Mouse (Mus musculus) adrenal gland, postnatal 10 days (tissue): ENCODE measurements around the gene Gm7361. TPM values are rescaled to one million over a fixed set of nuclear protein-coding genes. Genes with fewer than 3 reads are reported as not detected.
A peak's percentile ranks its signal among the peaks of the same experiment; 100 is the strongest.
"Not testable (repeated sequence)": the region's sequence is repeated elsewhere in the genome, so short reads cannot be mapped to it uniquely, and the experiment has no call there.

Experiments used
- DNase-seq: peaks from one replicate; pipeline ENCODE4 v3.0.0; 2021; ENCODE audit warnings: mixed read lengths
- long read RNA-seq, 2 experiments: library from polyadenylated mRNA; stranded (forward); transcript quantifications; one replicate each; pipeline ENCODE4 v2.0.0; 2021
- total RNA-seq, 2 experiments: library from RNA; stranded (reverse); gene quantifications; 2 replicates each; pipeline ENCODE4 v1.2.3; 2021

Gene Gm7361
- under 1 TPM in 1 of 2 experiments, not detected in 1; 0.27 TPM for total RNA-seq
- long read RNA-seq, experiment 1: 0 reads
- long read RNA-seq, experiment 2: 0 reads

GRCm38 (mm10) chr5:26257391-26257790, at the start of gene Gm7361:
TSS of gene Gm7361 (plus strand) at chr5:26257691.
- not testable (repeated sequence) for DNase-seq

GRCm38 (mm10) chr5:26211030-26211429, 46.5 kb upstream of the Gm7361 start:
- no peak for DNase-seq

DNA sequence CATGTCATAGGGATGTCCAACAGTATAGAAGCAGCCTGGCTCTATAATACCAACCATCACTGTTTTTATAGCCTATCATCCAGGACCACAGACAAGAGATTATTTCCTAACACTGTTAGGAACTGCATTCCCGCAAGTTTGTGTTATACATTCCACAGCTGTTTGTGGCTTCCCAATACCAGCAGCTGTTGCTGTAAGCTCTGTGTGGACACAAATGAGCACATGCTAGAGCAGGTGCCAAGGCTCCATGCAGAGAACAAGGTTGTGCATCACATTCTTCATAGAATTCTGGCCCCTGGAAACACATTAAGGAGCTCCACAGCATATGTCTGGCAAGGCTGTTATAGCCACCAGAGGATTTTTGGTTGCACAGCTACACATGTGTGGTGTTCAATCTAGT, 35.4 kb upstream of the Gm7361 start:
- no peak for DNase-seq

DNA sequence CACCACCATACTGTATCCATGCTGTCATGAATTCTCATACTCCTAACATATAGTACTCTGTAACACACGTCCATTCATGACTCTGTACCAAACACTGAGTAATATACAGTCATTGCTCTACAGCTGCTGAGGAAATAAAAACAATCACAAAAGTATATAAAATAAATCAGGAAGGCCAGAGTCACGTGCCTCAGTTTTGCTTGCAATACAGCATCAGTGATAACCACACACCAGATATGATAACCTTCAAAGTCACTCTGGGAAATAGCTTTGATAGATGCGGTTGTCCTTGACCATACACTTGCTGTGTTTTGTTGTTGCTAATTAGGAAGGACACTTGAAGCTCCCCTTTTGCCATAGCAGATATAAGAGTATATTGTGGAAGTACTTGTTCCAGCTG, 9.2 kb downstream of the Gm7361 start:
- DNase-seq: not testable (repeated sequence)

- no peak for DNase-seq
Measured at GRCm38 (mm10) chr5:26280361-26280760, 22.9 kb downstream of the Gm7361 start.

- no peak for DNase-seq
Measured at GRCm38 (mm10) chr5:26281717-26282116, 24.2 kb downstream of the Gm7361 start.

DNA sequence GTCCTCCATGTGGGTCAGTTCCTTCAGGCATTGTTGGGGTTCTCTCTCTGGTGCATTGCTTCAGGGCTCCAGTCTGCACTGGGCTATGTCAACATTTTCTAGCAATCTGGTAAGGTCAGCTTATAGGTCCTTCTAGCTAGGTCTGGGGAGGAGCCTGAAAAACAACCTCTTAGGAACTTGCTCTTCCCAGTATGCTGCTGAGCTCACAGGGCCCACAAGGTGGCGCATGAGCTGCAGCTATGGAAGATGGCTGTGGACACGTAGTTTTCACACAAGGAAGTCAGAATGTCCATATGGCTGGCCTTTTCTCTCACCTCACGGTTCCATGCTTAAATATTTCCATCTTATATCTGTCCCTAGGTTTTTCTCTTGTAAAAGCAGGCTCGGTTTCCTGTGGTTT, 24.8 kb downstream of the Gm7361 start:
- peak; percentile 77 for DNase-seq

DNA sequence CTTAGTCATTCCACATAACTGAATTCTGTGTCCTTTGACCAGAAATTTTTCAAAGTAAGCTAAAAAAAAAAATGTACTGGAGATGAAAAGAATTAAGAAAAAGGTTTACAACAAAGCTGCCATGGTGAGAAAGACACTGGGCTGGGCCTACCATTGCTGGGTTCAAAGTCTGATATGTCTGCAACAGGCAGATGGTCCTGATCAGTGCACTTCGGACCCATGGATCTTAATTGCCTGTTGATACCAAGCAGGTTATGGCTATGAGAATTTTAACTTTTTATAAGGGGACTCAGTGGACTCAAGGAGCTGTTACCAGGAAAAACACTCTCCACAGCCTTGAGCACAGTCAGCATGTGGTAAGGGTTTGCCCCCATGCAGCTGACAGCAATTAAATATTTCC, 25.9 kb downstream of the Gm7361 start:
- no peak for DNase-seq

DNA sequence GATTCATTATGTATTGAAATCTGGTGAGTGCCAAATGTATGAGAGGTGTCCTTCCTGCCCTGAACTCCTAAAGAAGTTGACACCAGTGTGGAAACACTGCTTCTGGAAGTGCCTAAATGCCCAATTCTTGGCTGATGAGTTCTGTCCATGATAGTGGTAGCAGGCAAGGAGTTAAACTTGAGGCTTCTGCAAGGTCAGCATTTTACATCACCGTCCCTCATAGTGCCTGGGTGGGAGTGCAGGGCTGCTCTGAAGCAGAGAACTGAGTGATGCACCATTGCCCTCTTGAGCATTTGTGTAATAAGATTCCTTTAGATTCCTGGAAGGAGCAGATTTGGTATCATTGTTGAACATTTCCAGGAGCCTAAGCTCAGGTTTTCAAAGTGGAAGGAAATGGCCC, 34.1 kb downstream of the Gm7361 start:
- DNase-seq: no peak

GRCm38 (mm10) chr5:26293258-26293657, 35.8 kb downstream of the Gm7361 start:
- no peak for DNase-seq

Other genes with a start within 250 kb of the Gm7361 start
- not detected for gene Gm5862, start 234.8 kb upstream of the Gm7361 start, total RNA-seq
- under 1 TPM in 1 of 2 experiments, not detected in 1; 0.18 TPM for gene Speer4a, start 218.1 kb upstream of the Gm7361 start, total RNA-seq
- not detected for gene Gm7347, start 199.1 kb upstream of the Gm7361 start, total RNA-seq
- not detected for gene Gm10471, start 168.4 kb upstream of the Gm7361 start, total RNA-seq
- gene 5031410I06Rik, start 152.3 kb upstream of the Gm7361 start, total RNA-seq: not detected
- not detected for gene Gm10220, start 136.3 kb upstream of the Gm7361 start, total RNA-seq